Mouse (Mus musculus) cerebellum, adult 2 months (tissue): Measurements from ENCODE around the gene C1qb.

Experiments
- CTCF ChIP-seq: fragments of 200-500 bp; IDR thresholded peaks from 2 replicates; pipeline ENCODE4 v1.5.1; 2011; ENCODE audit warnings: low read depth, mild to moderate bottlenecking, control low read depth, low read length, moderate library complexity, borderline replicate concordance; ENCODE audit not compliant: insufficient read depth
- POLR2A ChIP-seq: fragments of 200-500 bp; IDR thresholded peaks from 2 replicates; pipeline ENCODE4 v1.6.1; 2011; ENCODE audit warnings: low read length, control low read depth, borderline replicate concordance; ENCODE audit not compliant: insufficient read depth

DNA sequence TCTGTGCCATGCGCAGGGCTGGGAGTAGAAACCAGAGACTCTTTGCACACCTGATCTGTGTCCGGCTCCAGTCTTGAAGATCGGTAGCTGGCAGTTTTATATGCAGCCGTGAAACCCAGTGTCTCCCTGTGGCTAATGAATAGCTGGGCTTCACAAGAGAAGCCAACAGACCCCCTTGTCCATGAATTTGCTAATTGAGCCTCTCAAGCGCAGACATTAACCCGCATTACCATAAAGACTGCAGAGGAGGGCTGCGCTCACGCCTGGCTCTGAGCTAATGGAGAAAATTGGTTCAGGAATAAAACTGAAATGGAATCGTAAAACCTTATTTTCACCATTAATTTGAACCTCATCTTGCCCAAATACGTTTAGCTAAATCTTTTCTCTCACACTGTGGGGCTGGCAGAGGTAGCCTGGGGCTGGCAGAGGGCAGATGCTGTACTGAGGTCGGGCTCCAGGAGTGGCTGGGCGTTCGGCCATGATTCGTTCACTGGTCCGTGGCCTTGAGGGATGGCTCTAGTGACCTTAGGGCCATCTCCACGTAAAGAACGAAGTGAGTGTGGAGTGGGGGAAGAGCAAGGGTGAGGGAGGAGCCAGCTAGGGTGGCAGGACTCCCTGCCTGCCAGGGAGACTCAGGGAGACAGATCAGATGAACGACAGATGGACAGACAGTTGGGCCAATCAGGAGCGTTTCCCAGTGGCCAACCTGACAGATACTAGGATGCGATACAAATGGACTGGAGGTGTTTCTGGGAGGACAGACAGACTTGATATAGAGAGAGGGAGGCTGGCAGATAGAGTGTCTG, 30.6 kb upstream of the C1qb start:
- TF ChIP-seq CTCF (no peak), POLR2A (no peak)
